Mouse (Mus musculus): ENCODE measurements around the gene Sema4a.

GRCm38 (mm10) chr3:88487396-88487795, 26.4 kb upstream of the Sema4a start:
- no peak for TF ChIP-seq CTCF (IDR thresholded peaks at IDR 0.05; ENCODE audit: extremely low read depth, insufficient read depth, insufficient read length, insufficient replicate concordance)
- no peak for TF ChIP-seq POLR2A (IDR thresholded peaks at IDR 0.05; ENCODE audit: low read depth, low read length)
